Mouse (Mus musculus) lung, embryonic 14.5 days (tissue): ENCODE measurements around the gene Rbbp4. TPM values are rescaled to one million over a fixed set of nuclear protein-coding genes. Genes with fewer than 3 reads are reported as not detected.

Source experiments
- ATAC-seq: fragments of 200-750 bp; cut with Nextera tagmentation; 2 replicates; pipeline ENCODE4 v1.8.0; 2017; ENCODE audit warnings: mild to moderate bottlenecking, moderate TSS enrichment, moderate library complexity; ENCODE audit not compliant: insufficient read depth
- DNase-seq: peaks from one replicate; pipeline ENCODE4 v3.0.0-alpha.2; 2015
- H3K27ac ChIP-seq: fragments of 300-500 bp; sonication (generic); 2 replicates; pipeline ENCODE4 v1.5.1; 2014; ENCODE audit warnings: low read depth, mild to moderate bottlenecking, moderate library complexity
- H3K27me3 ChIP-seq: fragments of 300-500 bp; sonication (generic); 2 replicates; pipeline ENCODE4 v1.6.1; 2014; ENCODE audit warnings: low read length, control low read depth; ENCODE audit not compliant: insufficient read depth
- H3K36me3 ChIP-seq: fragments of 300-500 bp; sonication (generic); 2 replicates; pipeline ENCODE4 v1.6.1; 2014; ENCODE audit warnings: control low read depth; ENCODE audit not compliant: insufficient read depth
- H3K4me1 ChIP-seq: fragments of 300-500 bp; sonication (generic); 2 replicates; pipeline ENCODE4 v1.6.1; 2014; ENCODE audit warnings: antibody characterized with exemption, control low read depth; ENCODE audit not compliant: insufficient read depth
- H3K4me2 ChIP-seq: fragments of 300-500 bp; sonication (generic); 2 replicates; pipeline ENCODE4 v1.6.1; 2014; ENCODE audit warnings: mild to moderate bottlenecking
- H3K4me3 ChIP-seq: fragments of 300-500 bp; sonication (generic); 2 replicates; pipeline ENCODE4 v1.5.1; 2014; ENCODE audit warnings: low read depth, low read length
- H3K9ac ChIP-seq: fragments of 300-500 bp; sonication (generic); 2 replicates; pipeline ENCODE4 v1.6.1; 2014
- H3K9me3 ChIP-seq: fragments of 300-500 bp; sonication (generic); 2 replicates; pipeline ENCODE4 v1.6.1; 2016; ENCODE audit warnings: low read depth, low read length, control low read depth
- CTCF ChIP-seq: IDR thresholded peaks from 2 replicates; pipeline ENCODE4 v1.5.1; 2016; ENCODE audit warnings: antibody characterized with exemption, low read depth
- WGBS: fragments of 180-500 bp; shearing (Covaris S2); extraction: QIAGEN DNeasy Blood & Tissue Kit; methylation state at CpG from one replicate; pipeline ENCODE4 v1.1.7; 2014; 5-methylcytosine and 5-hydroxymethylcytosine counted together
- polyA plus RNA-seq: library from polyadenylated mRNA; unstranded; fragments of >200 nt; fragmentation: Nextera tagmentation; extraction: Ambion mirVana; gene quantifications from 2 replicates; pipeline ENCODE4 v1.2.1, GENCODE M21; 2014

The Rbbp4 gene
- polyA plus RNA-seq, 1 experiment from 2014 or later: 387 TPM

DNA sequence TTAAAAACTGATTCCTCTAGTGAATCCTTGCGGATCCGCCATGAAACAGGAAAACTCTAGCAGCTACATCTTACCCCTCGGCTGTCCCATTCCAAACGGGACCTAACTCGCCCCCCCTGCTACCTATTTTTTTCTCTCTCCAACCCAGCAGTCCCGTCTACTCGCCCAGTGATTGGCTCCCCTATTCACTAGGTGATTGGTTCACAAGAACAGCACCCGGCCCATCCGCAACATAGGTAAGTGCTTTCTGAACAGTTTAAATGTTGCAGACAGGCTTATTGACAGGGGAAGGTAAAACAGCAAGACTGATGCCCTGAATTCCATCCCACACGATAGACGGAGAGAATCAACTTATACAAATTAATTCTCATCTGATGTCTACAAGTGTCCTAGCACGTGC lies 18.0 kb upstream of the Rbbp4 start:
- H3K36me3 ChIP-seq: peaks cover 39% of the 10 kb centered on the region
- H3K9ac ChIP-seq: no peak overlapping the region
- no peak overlapping the region for H3K4me2 ChIP-seq
- no peak for ATAC-seq
- H3K4me1 ChIP-seq: no peaks in the 10 kb centered on the region
- no peak overlapping the region for H3K4me3 ChIP-seq
- no peak for DNase-seq
- TF ChIP-seq CTCF: no peak
- H3K9me3 ChIP-seq: no peaks in the 10 kb centered on the region
- WGBS: 81% methylated on average over 12 of the region's 12 CpGs
- H3K27me3 ChIP-seq: no peaks in the 10 kb centered on the region
- no peak overlapping the region for H3K27ac ChIP-seq

- ATAC-seq (no peak), DNase-seq (no peak)
- Histone ChIP-seq H3K27me3 (no peaks in the 10 kb centered on the region), H3K36me3 (peaks cover 25% of the 10 kb centered on the region), H3K9me3 (no peaks in the 10 kb centered on the region), H3K4me3 (no peak overlapping the region), H3K4me1 (no peaks in the 10 kb centered on the region), H3K9ac (no peak overlapping the region), H3K4me2 (no peak overlapping the region), H3K27ac (no peak overlapping the region)
- no peak for TF ChIP-seq CTCF
- WGBS: 69% methylated on average over 6 of the region's 6 CpGs
Measured at GRCm38 (mm10) chr4:129351111-129351510, 15.9 kb upstream of the Rbbp4 start.

GRCm38 (mm10) chr4:129350644-129351043 lies 15.5 kb upstream of the Rbbp4 start:
- no peaks in the 10 kb centered on the region for H3K9me3 ChIP-seq
- no peak overlapping the region for H3K4me3 ChIP-seq
- H3K9ac ChIP-seq: no peak overlapping the region
- peaks cover 25% of the 10 kb centered on the region for H3K36me3 ChIP-seq
- no peak overlapping the region for H3K27ac ChIP-seq
- 6% methylated on average over 1 of the region's 1 CpGs for WGBS
- H3K4me1 ChIP-seq: no peaks in the 10 kb centered on the region
- DNase-seq (peak; percentile 96), ATAC-seq (peak; percentile 86)
- TF ChIP-seq CTCF: peak; percentile 99
- no peaks in the 10 kb centered on the region for H3K27me3 ChIP-seq
- H3K4me2 ChIP-seq: no peak overlapping the region

DNA sequence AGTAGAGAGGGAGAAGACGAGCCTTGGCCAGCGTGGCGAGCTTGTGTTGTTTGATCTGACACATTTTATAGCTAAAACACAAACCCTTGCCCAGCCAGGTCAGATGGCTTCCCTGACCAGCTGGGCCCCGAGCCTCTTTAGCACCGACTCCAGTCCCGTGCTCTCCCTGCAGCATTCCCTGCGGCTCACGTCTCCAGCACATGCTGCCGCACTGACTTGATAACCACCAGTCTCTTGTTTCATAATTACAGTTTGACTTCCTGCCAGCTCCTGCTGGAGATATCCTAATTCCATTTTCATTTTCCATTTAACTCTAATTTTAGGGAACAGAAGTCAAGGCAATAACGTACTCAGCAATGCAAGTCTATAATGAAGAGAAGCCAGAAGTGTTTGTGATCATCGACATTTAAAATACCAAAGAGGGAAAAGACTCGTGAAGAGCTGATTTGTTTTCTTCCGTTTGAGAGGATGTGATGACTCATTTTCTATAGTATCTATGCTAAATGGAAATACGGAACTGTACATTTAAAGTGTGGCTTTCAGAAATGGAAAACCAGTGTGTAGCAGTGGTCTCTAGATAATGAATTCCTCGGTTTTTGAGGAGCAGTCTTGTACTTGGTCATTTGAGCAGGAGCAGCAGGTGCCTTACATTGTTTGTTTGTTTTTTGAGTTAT lies 11.4 kb upstream of the Rbbp4 start:
- ATAC-seq: no peak
- Histone ChIP-seq H3K9me3 (no peaks in the 10 kb centered on the region), H3K36me3 (peaks cover 35% of the 10 kb centered on the region), H3K9ac (no peak overlapping the region), H3K4me1 (no peaks in the 10 kb centered on the region), H3K27ac (no peak overlapping the region), H3K4me2 (no peak overlapping the region), H3K27me3 (no peaks in the 10 kb centered on the region), H3K4me3 (no peak overlapping the region)
- WGBS: 70% methylated on average over 15 of the region's 15 CpGs
- no peak for TF ChIP-seq CTCF
- peak; percentile 27 for DNase-seq

GRCm38 (mm10) chr4:129342705-129343104 lies 7.5 kb upstream of the Rbbp4 start:
- no peak for TF ChIP-seq CTCF
- H3K27me3 ChIP-seq: no peaks in the 10 kb centered on the region
- DNase-seq (no peak), ATAC-seq (no peak)
- H3K27ac ChIP-seq: no peak overlapping the region
- H3K4me2 ChIP-seq: no peak overlapping the region
- H3K9me3 ChIP-seq: no peaks in the 10 kb centered on the region
- 80% methylated on average over 2 of the region's 2 CpGs for WGBS
- no peak overlapping the region for H3K9ac ChIP-seq
- peaks cover 37% of the 10 kb centered on the region for H3K36me3 ChIP-seq
- H3K4me1 ChIP-seq: no peaks in the 10 kb centered on the region
- no peak overlapping the region for H3K4me3 ChIP-seq

DNA sequence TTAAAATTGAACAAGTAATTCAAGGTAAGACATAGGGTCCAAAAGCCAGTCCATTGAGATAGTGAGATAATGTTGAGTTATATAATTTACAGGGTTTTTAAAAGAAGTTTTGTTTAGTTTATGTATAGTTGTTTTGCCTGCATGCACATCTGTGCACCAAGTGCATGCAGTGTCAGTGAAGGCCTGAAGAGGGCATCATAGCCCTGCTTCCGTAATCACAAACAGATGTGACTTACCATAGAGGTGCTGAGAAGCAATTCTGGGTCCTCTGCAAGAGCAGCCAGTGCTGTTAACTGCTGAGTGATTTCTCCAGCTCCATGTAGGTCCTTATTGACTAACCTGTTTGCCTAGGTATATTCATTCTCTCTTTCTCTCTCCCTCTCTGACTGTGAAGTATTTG lies 6.7 kb upstream of the Rbbp4 start:
- WGBS: 75% methylated on average over 1 of the region's 1 CpGs
- no peak overlapping the region for H3K4me2 ChIP-seq
- H3K9ac ChIP-seq: no peak overlapping the region
- DNase-seq (no peak), ATAC-seq (no peak)
- no peak overlapping the region for H3K27ac ChIP-seq
- H3K4me1 ChIP-seq: 0 out of 2 replicates have a peak, but pooled peaks cover 4% of the 10 kb centered on the region
- no peaks in the 10 kb centered on the region for H3K27me3 ChIP-seq
- TF ChIP-seq CTCF: peak; percentile 34
- H3K9me3 ChIP-seq: no peaks in the 10 kb centered on the region
- H3K36me3 ChIP-seq: peaks cover 37% of the 10 kb centered on the region
- H3K4me3 ChIP-seq: no peak overlapping the region

- Histone ChIP-seq H3K4me1 (0 out of 2 replicates have a peak, but pooled peaks cover 4% of the 10 kb centered on the region), H3K4me3 (no peak overlapping the region), H3K9ac (no peak overlapping the region), H3K27me3 (no peaks in the 10 kb centered on the region), H3K9me3 (no peaks in the 10 kb centered on the region), H3K36me3 (peaks cover 26% of the 10 kb centered on the region), H3K4me2 (no peak overlapping the region), H3K27ac (no peak overlapping the region)
- no peak for ATAC-seq
- TF ChIP-seq CTCF: no peak
- no peak for DNase-seq
- 91% methylated on average over 3 of the region's 3 CpGs for WGBS
Measured at GRCm38 (mm10) chr4:129339743-129340142, 4.6 kb upstream of the Rbbp4 start.

GRCm38 (mm10) chr4:129336291-129336690 lies 1.1 kb upstream of the Rbbp4 start:
- Histone ChIP-seq H3K27me3 (no peaks in the 10 kb centered on the region), H3K4me1 (peaks cover 8% of the 10 kb centered on the region; the same call in 1 of the 2 replicates), H3K9ac (peak overlapping the region; percentile 72), H3K9me3 (no peaks in the 10 kb centered on the region), H3K27ac (peak overlapping the region; percentile 99), H3K4me3 (peak overlapping the region; percentile 97), H3K4me2 (peak overlapping the region; percentile 90), H3K36me3 (peaks cover 29% of the 10 kb centered on the region)
- TF ChIP-seq CTCF: no peak
- 43% methylated on average over 14 of the region's 14 CpGs for WGBS
- no peak for ATAC-seq
- no peak for DNase-seq
